Mouse (Mus musculus) liver, adult 2 months (tissue): ENCODE data around the gene Birc3. TPM values are rescaled to one million over a fixed set of nuclear protein-coding genes. Genes with fewer than 3 reads are reported as not detected.
"Not testable (repeated sequence)": the region's sequence is repeated elsewhere in the genome, so short reads cannot be mapped to it uniquely, and the experiment has no call there.

Experiments used
- DNase-seq: peaks from one replicate; pipeline ENCODE4 v3.0.0-alpha.2; 2011; ENCODE audit warnings: low read depth, low spot score; ENCODE audit errors: extremely low read depth
- H3K27ac ChIP-seq: fragments of 200-500 bp; replicated peaks from 2 replicates; pipeline ENCODE4 v1.5.1; 2012; ENCODE audit warnings: low read depth, mild to moderate bottlenecking, control low read depth, inconsistent platforms, low read length; ENCODE audit not compliant: insufficient read depth
- H3K27me3 ChIP-seq: fragments of 200-500 bp; 2 replicates; pipeline ENCODE4 v1.6.1; 2012; ENCODE audit warnings: mild to moderate bottlenecking, moderate library complexity, low read length, inconsistent platforms; ENCODE audit not compliant: control insufficient read depth, insufficient read depth
- H3K36me3 ChIP-seq: fragments of 200-500 bp; 2 replicates; pipeline ENCODE4 v1.6.1; 2012; ENCODE audit warnings: low read length, inconsistent platforms; ENCODE audit not compliant: control insufficient read depth, insufficient read depth
- H3K4me1 ChIP-seq: fragments of 200-500 bp; 2 replicates; pipeline ENCODE4 v1.6.1; 2011; ENCODE audit warnings: low read length; ENCODE audit not compliant: control insufficient read depth, insufficient read depth
- H3K4me3 ChIP-seq: fragments of 200-500 bp; 2 replicates; pipeline ENCODE4 v1.5.1; 2011; ENCODE audit warnings: low read depth, mild to moderate bottlenecking, control low read depth, low read length, moderate library complexity; ENCODE audit not compliant: insufficient read depth
- H3K79me2 ChIP-seq: fragments of 200-500 bp; 2 replicates; pipeline ENCODE4 v1.6.1; 2012; ENCODE audit warnings: inconsistent platforms, mild to moderate bottlenecking, low read length, moderate library complexity; ENCODE audit not compliant: control insufficient read depth, insufficient read depth
- H3K9ac ChIP-seq: fragments of 200-500 bp; 2 replicates; pipeline ENCODE4 v1.6.1; 2012; ENCODE audit warnings: low read depth, mild to moderate bottlenecking, control low read depth, inconsistent platforms, low read length
- CTCF ChIP-seq: fragments of 200-500 bp; IDR thresholded peaks from 2 replicates; pipeline ENCODE4 v1.5.1; 2011; ENCODE audit warnings: low read depth, low read length, control low read depth
- POLR2A ChIP-seq: fragments of 200-500 bp; IDR thresholded peaks from 2 replicates; pipeline ENCODE4 v1.6.1; 2011; ENCODE audit warnings: low read length, control low read depth; ENCODE audit not compliant: insufficient read depth; ENCODE audit errors: extremely low read depth
- WGBS: fragments of 180-500 bp; shearing (Covaris S2); methylation state at CpG from one replicate; pipeline ENCODE4 v1.1.7; 2018; 5-methylcytosine and 5-hydroxymethylcytosine counted together
- polyA plus RNA-seq: library from polyadenylated mRNA; depleted of rRNA; stranded (reverse); fragments of >200 nt; gene quantifications from 2 replicates; pipeline ENCODE4 v1.2.3, GENCODE M21; 2012
- total RNA-seq: library from RNA; depleted of rRNA; stranded (reverse); fragments of >200 nt; gene quantifications from 2 replicates; pipeline ENCODE4 v1.2.3, GENCODE M21; 2014

Gene Birc3
- total and polyA plus RNA-seq, 2 experiments, result 6.3 to 23.7 TPM

GRCm38 (mm10) chr9:7871316-7872043, 1.5 kb downstream of the Birc3 start:
- DNase-seq, result peak; percentile 60
- peaks cover 22% of the 10 kb centered on the region for H3K4me1 ChIP-seq
- H3K9ac ChIP-seq, result peak overlapping the region; percentile 85
- peaks cover 15% of the 10 kb centered on the region; the same call in 1 of the 2 replicates for H3K79me2 ChIP-seq
- H3K4me3 ChIP-seq, result peak overlapping the region; percentile 89
- 36% methylated on average over 4 of the region's 4 CpGs for WGBS
- peaks cover 5% of the 10 kb centered on the region; the same call in 1 of the 2 replicates for H3K36me3 ChIP-seq
- no peak for TF ChIP-seq POLR2A
- no peak for TF ChIP-seq CTCF
- H3K27me3 ChIP-seq, result no peaks in the 10 kb centered on the region
- peak overlapping the region; percentile 94 for H3K27ac ChIP-seq

DNA sequence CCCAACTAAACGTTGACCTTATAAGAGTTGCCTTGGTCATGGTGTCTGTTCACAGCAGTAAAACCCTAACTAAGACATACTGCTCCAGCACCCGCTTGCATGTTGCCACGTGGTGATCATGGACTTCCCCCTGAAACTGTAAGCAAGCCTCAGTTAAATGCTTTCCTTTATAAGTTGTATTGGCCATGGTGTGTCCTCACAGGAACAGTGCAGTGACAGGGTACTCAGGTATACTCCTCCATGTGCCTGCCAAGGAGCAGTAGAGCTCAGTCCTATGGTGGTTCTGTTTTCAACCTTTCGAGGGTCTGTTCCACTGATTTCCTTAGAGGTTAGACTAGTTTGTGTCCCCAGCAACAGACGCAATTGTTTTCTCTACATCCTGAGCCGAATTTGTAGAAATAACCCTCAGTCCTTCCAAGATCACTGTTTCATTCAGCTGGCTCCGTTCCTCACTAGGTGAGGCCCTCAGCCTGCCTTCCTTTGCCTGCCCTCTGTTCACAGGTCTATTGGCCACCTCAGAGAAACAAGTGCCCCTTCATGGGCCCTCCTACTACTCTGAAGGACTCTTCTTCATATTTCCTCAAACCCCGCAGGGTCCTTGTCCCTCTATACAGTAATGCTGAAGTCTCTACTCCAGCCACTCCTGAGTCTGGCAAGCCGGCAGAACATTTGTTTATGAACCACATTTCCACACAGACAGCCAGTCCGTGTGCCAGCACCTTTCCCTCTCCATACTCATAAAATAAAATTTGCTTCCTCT, 2.2 kb downstream of the Birc3 start:
- Histone ChIP-seq H3K4me3 (no peak overlapping the region), H3K27ac (peak overlapping the region; percentile 94), H3K9ac (no peak overlapping the region), H3K79me2 (peaks cover 15% of the 10 kb centered on the region; the same call in 1 of the 2 replicates), H3K4me1 (peaks cover 22% of the 10 kb centered on the region), H3K27me3 (no peaks in the 10 kb centered on the region), H3K36me3 (peaks cover 5% of the 10 kb centered on the region; the same call in 1 of the 2 replicates)
- no peak for TF ChIP-seq POLR2A
- TF ChIP-seq CTCF, result no peak
- 65% methylated on average over 10 of the region's 10 CpGs for WGBS
- peak; percentile 33 for DNase-seq

DNA sequence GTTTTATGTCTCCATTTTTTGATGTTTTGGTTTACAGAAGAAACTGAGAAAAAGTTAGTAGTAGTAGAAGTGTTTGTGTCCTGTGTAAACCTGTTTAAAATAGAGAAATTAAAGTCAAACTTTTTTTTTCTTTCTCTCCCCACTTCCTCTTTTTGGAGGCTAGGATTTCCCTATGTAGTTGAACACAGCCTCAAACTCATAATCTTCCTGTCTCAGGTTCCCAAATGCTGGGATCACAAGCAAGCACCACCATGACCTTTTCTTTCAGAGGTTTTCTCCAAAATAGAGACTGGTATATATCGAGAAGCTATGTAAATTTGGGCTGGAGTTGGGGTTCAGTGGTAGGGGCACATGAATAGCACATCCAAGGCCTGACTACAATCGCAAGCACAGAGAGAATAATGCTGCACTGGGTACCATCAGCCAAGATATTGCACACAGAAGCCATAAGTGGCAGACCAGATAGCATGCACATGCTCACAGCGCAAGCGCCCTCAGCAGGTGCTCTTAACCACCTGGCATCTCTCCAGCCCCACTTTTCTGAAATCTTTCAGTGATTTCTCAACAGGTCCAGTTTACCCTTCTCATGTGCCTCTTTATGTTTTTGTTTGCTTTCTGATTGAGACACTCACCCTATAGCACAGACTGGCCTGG, 4.0 kb downstream of the Birc3 start:
- TF ChIP-seq CTCF (no peak), POLR2A (no peak)
- peak overlapping the region; percentile 53 for H3K27ac ChIP-seq

DNA sequence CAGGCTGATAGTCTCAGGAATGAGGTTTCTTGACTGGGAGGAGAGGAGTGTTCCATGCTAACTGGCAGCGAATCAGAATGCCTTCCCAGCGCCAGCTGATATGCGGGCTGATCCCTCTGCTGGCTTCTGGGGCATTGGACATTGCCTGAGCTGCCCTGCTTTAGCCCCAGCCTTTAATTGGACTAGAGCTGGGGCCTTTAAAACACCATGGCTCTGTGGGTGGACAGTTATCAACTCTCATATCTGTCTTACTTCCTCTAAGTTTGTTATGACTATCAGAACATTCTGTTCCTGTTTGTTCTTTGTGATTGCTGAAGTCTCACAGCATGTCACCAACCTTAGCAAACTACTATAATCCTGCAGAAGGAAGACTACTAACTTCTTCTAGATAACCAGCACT, 5.0 kb downstream of the Birc3 start:
- Histone ChIP-seq H3K27me3 (no peaks in the 10 kb centered on the region), H3K4me3 (no peak overlapping the region), H3K36me3 (peaks cover 5% of the 10 kb centered on the region; the same call in 1 of the 2 replicates), H3K27ac (peak overlapping the region; percentile 52), H3K9ac (no peak overlapping the region), H3K4me1 (peaks cover 22% of the 10 kb centered on the region), H3K79me2 (peaks cover 15% of the 10 kb centered on the region; the same call in 1 of the 2 replicates)
- peak; percentile 35 for DNase-seq
- TF ChIP-seq CTCF (no peak), POLR2A (no peak)
- WGBS, result 77% methylated on average over 3 of the region's 3 CpGs

More for the DNA sequence above, 4.0 kb downstream of the Birc3 start:
- H3K9ac ChIP-seq, result no peak overlapping the region
- H3K79me2 ChIP-seq, result peaks cover 15% of the 10 kb centered on the region; the same call in 1 of the 2 replicates
- H3K4me3 ChIP-seq, result no peak overlapping the region
- peak; percentile 66 for DNase-seq
- 81% methylated on average over 4 of the region's 4 CpGs for WGBS
- peaks cover 5% of the 10 kb centered on the region; the same call in 1 of the 2 replicates for H3K36me3 ChIP-seq
- H3K4me1 ChIP-seq, result peaks cover 22% of the 10 kb centered on the region
- H3K27me3 ChIP-seq, result no peaks in the 10 kb centered on the region

DNA sequence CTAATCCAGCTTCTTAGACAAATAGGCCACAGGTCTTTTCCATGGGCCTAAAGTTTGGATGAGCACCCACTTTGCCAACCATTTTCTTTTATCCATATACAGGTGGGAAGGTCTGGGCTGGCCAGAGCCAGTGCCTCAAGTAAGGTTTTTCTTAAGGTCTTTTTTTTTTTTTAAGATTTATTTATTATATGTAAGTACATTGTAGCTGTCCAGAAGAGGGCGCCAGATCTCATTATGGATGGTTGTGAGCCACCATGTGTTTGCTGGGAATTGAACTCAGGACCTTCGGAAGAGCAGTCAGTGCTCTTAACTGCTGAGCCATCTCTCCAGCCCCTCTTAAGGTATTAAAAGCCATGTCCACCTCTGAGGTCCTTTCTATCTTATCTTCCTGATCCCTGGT, 6.0 kb downstream of the Birc3 start:
- Histone ChIP-seq H3K79me2 (peaks cover 15% of the 10 kb centered on the region; the same call in 1 of the 2 replicates), H3K4me1 (peaks cover 23% of the 10 kb centered on the region)
- H3K27ac ChIP-seq, H3K27me3 ChIP-seq, H3K4me3 ChIP-seq, H3K36me3 ChIP-seq, H3K9ac ChIP-seq, DNase-seq: not testable (repeated sequence)
- WGBS, result 93% methylated on average over 2 of the region's 2 CpGs
